Mouse (Mus musculus) stomach, embryonic 15.5 days (tissue): Measurements from ENCODE around the gene Il16. TPM values are rescaled to one million over a fixed set of nuclear protein-coding genes. Genes with fewer than 3 reads are reported as not detected.

Experiments
- ATAC-seq: fragments of 200-750 bp; cut with Nextera tagmentation; 2 replicates; pipeline ENCODE4 v1.8.0; 2017; ENCODE audit warnings: low read depth, moderate number of reproducible peaks, moderate TSS enrichment; ENCODE audit not compliant: insufficient read depth, low FRiP score
- H3K27ac ChIP-seq: fragments of 300-500 bp; sonication (generic); 2 replicates; pipeline ENCODE4 v1.5.1; 2015; ENCODE audit warnings: mild to moderate bottlenecking, inconsistent platforms
- H3K27me3 ChIP-seq: fragments of 300-500 bp; sonication (generic); replicated peaks from 2 replicates; pipeline ENCODE4 v1.6.1; 2015; ENCODE audit warnings: inconsistent platforms
- H3K36me3 ChIP-seq: fragments of 300-500 bp; sonication (generic); 2 replicates; pipeline ENCODE4 v1.6.1; 2015; ENCODE audit warnings: inconsistent platforms
- H3K4me1 ChIP-seq: fragments of 300-500 bp; sonication (generic); 2 replicates; pipeline ENCODE4 v1.6.1; 2015; ENCODE audit warnings: inconsistent platforms
- H3K4me2 ChIP-seq: fragments of 300-500 bp; sonication (generic); 2 replicates; pipeline ENCODE4 v1.6.1; 2015; ENCODE audit warnings: mild to moderate bottlenecking, inconsistent platforms
- H3K4me3 ChIP-seq: fragments of 300-500 bp; sonication (generic); replicated peaks from 2 replicates; pipeline ENCODE4 v1.5.1; 2015; ENCODE audit warnings: inconsistent platforms
- H3K9ac ChIP-seq: fragments of 300-500 bp; sonication (generic); 2 replicates; pipeline ENCODE4 v1.6.1; 2015; ENCODE audit warnings: inconsistent platforms
- H3K9me3 ChIP-seq: fragments of 300-500 bp; sonication (generic); 2 replicates; pipeline ENCODE4 v1.6.1; 2016; ENCODE audit warnings: inconsistent platforms
- WGBS: fragments of 180-500 bp; shearing (Covaris S2); methylation state at CpG from one replicate; pipeline ENCODE4 v1.1.7; 2015; 5-methylcytosine and 5-hydroxymethylcytosine counted together
- polyA plus RNA-seq: library from polyadenylated mRNA; unstranded; fragments of >200 nt; fragmentation: Nextera tagmentation; extraction: Ambion mirVana; gene quantifications from 2 replicates; pipeline ENCODE4 v1.2.1, GENCODE M21; 2015

The Il16 gene
- polyA plus RNA-seq, 1 experiment from 2014 or later = 5.5 TPM

DNA sequence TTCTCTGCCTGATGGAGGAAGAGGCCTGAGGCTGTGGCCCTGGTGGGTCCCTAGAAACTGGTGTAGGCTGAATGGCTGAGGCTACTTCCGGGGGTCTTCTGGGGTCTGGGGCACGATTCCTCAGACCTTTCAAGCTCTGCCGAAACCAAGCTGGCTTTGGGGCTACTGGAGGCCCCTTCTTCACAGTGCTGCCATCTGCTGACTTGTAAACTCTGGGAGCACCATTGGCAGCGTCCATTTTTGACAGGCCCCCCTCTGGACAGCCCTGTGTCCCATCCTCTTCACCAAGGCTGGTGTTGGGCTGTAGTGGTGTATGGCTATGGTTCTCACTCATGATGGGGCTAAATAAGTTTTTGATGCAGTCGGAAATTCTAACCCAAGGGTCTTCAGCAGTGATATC is 93.0 kb downstream of the Il16 start:
- 78% methylated on average over 5 of the region's 5 CpGs for WGBS
- Histone ChIP-seq H3K4me3 (no peak overlapping the region), H3K27ac (no peak overlapping the region), H3K9ac (no peak overlapping the region), H3K4me1 (peaks cover 3% of the 10 kb centered on the region; the same call in 1 of the 2 replicates), H3K9me3 (no peaks in the 10 kb centered on the region), H3K36me3 (no peaks in the 10 kb centered on the region), H3K27me3 (no peaks in the 10 kb centered on the region), H3K4me2 (no peak overlapping the region)
- ATAC-seq = no peak

GRCm38 (mm10) chr7:83650638-83651037 is 94.9 kb downstream of the Il16 start:
- 77% methylated on average over 5 of the region's 5 CpGs for WGBS
- ATAC-seq = no peak
- Histone ChIP-seq H3K4me3 (no peak overlapping the region), H3K27ac (no peak overlapping the region), H3K36me3 (no peaks in the 10 kb centered on the region), H3K4me2 (no peak overlapping the region), H3K9me3 (no peaks in the 10 kb centered on the region), H3K27me3 (no peaks in the 10 kb centered on the region), H3K4me1 (peaks cover 3% of the 10 kb centered on the region; the same call in 1 of the 2 replicates), H3K9ac (no peak overlapping the region)

DNA sequence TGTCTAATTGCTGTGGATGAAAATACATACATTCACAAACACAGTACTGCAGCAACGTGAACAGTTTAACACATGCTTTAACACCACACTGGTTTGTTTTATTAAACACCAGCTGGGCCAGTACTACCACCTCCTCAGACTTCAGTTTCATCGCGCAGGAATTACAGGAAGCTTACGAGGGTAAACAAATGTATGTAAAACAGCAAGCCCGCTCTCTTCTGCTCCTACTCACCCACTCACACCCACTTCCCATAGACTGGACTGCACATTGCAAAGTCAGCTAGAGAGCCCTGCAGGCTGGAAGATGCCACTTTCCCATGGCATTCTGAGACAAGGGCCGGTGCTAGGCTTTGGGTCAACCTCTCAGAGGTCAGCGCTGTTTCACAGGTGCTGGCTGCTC is 96.7 kb downstream of the Il16 start:
- WGBS = 43% methylated on average over 7 of the region's 7 CpGs
- no peaks in the 10 kb centered on the region for H3K27me3 ChIP-seq
- H3K4me3 ChIP-seq = no peak overlapping the region
- H3K9ac ChIP-seq = no peak overlapping the region
- no peaks in the 10 kb centered on the region for H3K9me3 ChIP-seq
- no peak overlapping the region for H3K27ac ChIP-seq
- peaks cover 3% of the 10 kb centered on the region; the same call in 1 of the 2 replicates for H3K4me1 ChIP-seq
- no peak overlapping the region for H3K4me2 ChIP-seq
- 0 out of 2 replicates have a peak, but pooled peaks cover 3% of the 10 kb centered on the region for H3K36me3 ChIP-seq
- ATAC-seq = no peak

DNA sequence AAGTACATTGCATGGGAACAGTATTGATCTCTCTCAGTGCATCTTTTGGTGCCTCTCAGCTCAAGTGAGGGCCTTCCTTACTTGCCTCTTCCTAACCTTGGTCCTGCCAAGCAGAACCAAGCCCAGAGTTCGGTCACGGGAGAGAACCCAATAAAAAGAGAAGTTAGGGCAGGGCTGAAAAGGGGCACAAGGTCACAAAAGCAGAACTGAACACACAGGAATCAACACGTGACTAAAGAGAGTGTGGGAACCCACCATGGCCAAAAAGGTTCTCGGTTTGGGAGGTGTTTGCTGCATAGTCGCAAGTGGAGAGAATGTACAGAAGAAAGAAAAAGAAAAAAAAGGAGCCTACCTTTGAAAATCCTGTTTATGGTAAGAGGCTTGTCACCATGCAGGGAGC is 100.0 kb downstream of the Il16 start:
- Histone ChIP-seq H3K36me3 (peaks cover 7% of the 10 kb centered on the region; the same call in 1 of the 2 replicates), H3K9ac (no peak overlapping the region), H3K27ac (no peak overlapping the region), H3K9me3 (no peaks in the 10 kb centered on the region), H3K4me3 (no peak overlapping the region), H3K27me3 (no peaks in the 10 kb centered on the region), H3K4me2 (no peak overlapping the region), H3K4me1 (peaks cover 3% of the 10 kb centered on the region; the same call in 1 of the 2 replicates)
- ATAC-seq = no peak
- 74% methylated on average over 5 of the region's 5 CpGs for WGBS

DNA sequence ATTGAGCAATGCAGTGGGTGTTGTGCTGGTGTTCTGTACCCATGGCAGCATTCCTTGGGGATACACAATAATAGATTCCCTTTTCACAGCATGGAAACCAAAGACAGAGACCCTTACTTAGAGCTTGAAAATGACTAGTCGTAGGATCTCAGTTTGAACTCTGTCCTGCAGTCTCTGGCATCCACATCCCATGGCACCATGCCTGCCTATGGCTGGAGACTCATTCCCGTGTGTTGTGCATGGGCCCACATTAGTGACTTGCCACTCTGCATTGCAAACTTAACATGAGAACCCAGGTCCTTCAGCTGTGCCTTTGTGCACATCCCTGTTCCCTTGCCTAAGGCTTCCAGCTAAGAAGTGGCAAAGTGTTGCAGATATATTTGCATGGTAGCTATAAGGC is 100.8 kb downstream of the Il16 start:
- Histone ChIP-seq H3K9me3 (no peaks in the 10 kb centered on the region), H3K4me1 (peaks cover 3% of the 10 kb centered on the region; the same call in 1 of the 2 replicates), H3K27ac (no peak overlapping the region), H3K27me3 (no peaks in the 10 kb centered on the region), H3K4me2 (no peak overlapping the region), H3K9ac (no peak overlapping the region), H3K4me3 (no peak overlapping the region), H3K36me3 (peaks cover 13% of the 10 kb centered on the region; the same call in 1 of the 2 replicates)
- WGBS = 94% methylated on average over 2 of the region's 2 CpGs
- ATAC-seq = no peak

DNA sequence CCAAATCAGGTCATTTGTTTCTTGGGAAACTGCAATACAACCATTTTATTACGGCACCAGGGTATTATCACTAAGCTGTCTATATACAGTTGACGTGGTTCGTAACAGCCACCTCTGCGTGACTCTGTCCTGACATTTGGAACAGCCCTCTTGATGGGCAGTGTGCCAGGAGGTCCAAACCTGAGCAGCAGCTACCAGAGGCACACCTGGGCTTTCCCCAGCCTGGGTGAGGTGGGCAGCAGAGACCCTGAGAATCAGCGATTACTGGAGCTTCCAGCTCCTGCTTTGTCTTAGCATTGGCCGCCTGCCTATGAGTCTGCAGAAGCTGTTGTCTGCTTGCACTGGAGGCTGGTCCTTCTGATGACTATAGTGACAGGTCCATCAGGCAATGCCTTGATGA is 101.9 kb downstream of the Il16 start:
- peaks cover 16% of the 10 kb centered on the region for H3K36me3 ChIP-seq
- H3K4me2 ChIP-seq = no peak overlapping the region
- no peak overlapping the region for H3K9ac ChIP-seq
- WGBS = 81% methylated on average over 6 of the region's 6 CpGs
- H3K27me3 ChIP-seq = no peaks in the 10 kb centered on the region
- ATAC-seq = no peak
- no peak overlapping the region for H3K4me3 ChIP-seq
- no peak overlapping the region for H3K27ac ChIP-seq
- H3K9me3 ChIP-seq = no peaks in the 10 kb centered on the region
- H3K4me1 ChIP-seq = 0 out of 2 replicates have a peak, but pooled peaks cover under 1% of the 10 kb centered on the region

DNA sequence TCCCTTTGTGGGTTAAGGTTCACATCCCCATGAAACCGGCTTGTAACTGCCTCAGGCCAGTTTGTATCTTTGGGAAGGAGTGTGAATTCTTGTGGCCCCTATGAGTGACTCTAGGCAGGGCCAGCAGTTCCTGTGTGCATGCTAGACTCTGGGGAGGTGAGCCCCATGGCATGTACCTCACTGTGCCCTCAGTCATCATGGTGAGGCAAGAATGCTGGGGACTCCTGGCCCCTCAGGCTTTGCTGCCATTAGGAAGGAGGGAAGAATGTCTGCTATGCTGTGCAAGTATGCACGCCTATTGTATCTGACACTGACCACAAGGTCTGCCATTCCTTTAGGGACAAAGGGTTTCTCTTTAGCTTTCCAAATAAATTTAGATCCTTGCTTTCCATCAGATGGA is 104.4 kb downstream of the Il16 start:
- peaks cover 23% of the 10 kb centered on the region for H3K36me3 ChIP-seq
- H3K27ac ChIP-seq = no peak overlapping the region
- 0 out of 2 replicates have a peak, but pooled peaks cover 4% of the 10 kb centered on the region for H3K4me1 ChIP-seq
- no peak overlapping the region for H3K4me3 ChIP-seq
- H3K4me2 ChIP-seq = no peak overlapping the region
- H3K27me3 ChIP-seq = no peaks in the 10 kb centered on the region
- 71% methylated on average over 2 of the region's 2 CpGs for WGBS
- no peak for ATAC-seq
- H3K9ac ChIP-seq = no peak overlapping the region
- no peaks in the 10 kb centered on the region for H3K9me3 ChIP-seq

GRCm38 (mm10) chr7:83640581-83640980 is 104.9 kb downstream of the Il16 start:
- H3K4me3 ChIP-seq = no peak overlapping the region
- H3K9me3 ChIP-seq = no peaks in the 10 kb centered on the region
- ATAC-seq = no peak
- no peak overlapping the region for H3K27ac ChIP-seq
- H3K27me3 ChIP-seq = no peaks in the 10 kb centered on the region
- no peak overlapping the region for H3K9ac ChIP-seq
- H3K4me2 ChIP-seq = no peak overlapping the region
- H3K36me3 ChIP-seq = peaks cover 23% of the 10 kb centered on the region
- 0 out of 2 replicates have a peak, but pooled peaks cover 4% of the 10 kb centered on the region for H3K4me1 ChIP-seq
- WGBS = 84% methylated on average over 5 of the region's 5 CpGs

GRCm38 (mm10) chr7:83639084-83639483 is 106.4 kb downstream of the Il16 start:
- WGBS = 72% methylated on average over 3 of the region's 3 CpGs
- no peak for ATAC-seq
- Histone ChIP-seq H3K4me2 (no peak overlapping the region), H3K9ac (no peak overlapping the region), H3K4me3 (no peak overlapping the region), H3K36me3 (peaks cover 20% of the 10 kb centered on the region), H3K27me3 (no peaks in the 10 kb centered on the region), H3K27ac (no peak overlapping the region), H3K9me3 (no peaks in the 10 kb centered on the region), H3K4me1 (0 out of 2 replicates have a peak, but pooled peaks cover 4% of the 10 kb centered on the region)

GRCm38 (mm10) chr7:83637781-83638583 is 107.5 kb downstream of the Il16 start:
- peak; percentile 63; the same call in 1 of the 2 replicates for ATAC-seq
- Histone ChIP-seq H3K36me3 (peaks cover 20% of the 10 kb centered on the region), H3K27ac (no peak overlapping the region), H3K9ac (no peak overlapping the region), H3K9me3 (no peaks in the 10 kb centered on the region), H3K4me1 (peaks cover 13% of the 10 kb centered on the region; the same call in 1 of the 2 replicates), H3K4me2 (no peak overlapping the region), H3K27me3 (no peaks in the 10 kb centered on the region), H3K4me3 (no peak overlapping the region)
- 86% methylated on average over 8 of the region's 8 CpGs for WGBS

GRCm38 (mm10) chr7:83636425-83636824 is 109.1 kb downstream of the Il16 start:
- WGBS = 90% methylated on average over 8 of the region's 8 CpGs

GRCm38 (mm10) chr7:83635726-83636125 is 109.8 kb downstream of the Il16 start:
- no peaks in the 10 kb centered on the region for H3K9me3 ChIP-seq
- no peak for ATAC-seq
- peaks cover 19% of the 10 kb centered on the region for H3K36me3 ChIP-seq
- WGBS = 91% methylated on average over 2 of the region's 2 CpGs
- no peak overlapping the region for H3K27ac ChIP-seq
- H3K4me3 ChIP-seq = no peak overlapping the region
- peaks cover 23% of the 10 kb centered on the region; the same call in 1 of the 2 replicates for H3K4me1 ChIP-seq
- H3K9ac ChIP-seq = no peak overlapping the region
- no peaks in the 10 kb centered on the region for H3K27me3 ChIP-seq
- no peak overlapping the region for H3K4me2 ChIP-seq

More at GRCm38 (mm10) chr7:83636425-83636824, 109.1 kb downstream of the Il16 start:
- Histone ChIP-seq H3K27me3 (no peaks in the 10 kb centered on the region), H3K9me3 (no peaks in the 10 kb centered on the region), H3K4me3 (no peak overlapping the region), H3K36me3 (peaks cover 20% of the 10 kb centered on the region), H3K27ac (no peak overlapping the region), H3K9ac (no peak overlapping the region), H3K4me1 (peaks cover 20% of the 10 kb centered on the region; the same call in 1 of the 2 replicates), H3K4me2 (no peak overlapping the region)
- no peak for ATAC-seq
